Mouse (Mus musculus) kidney, adult 2 months (tissue): ENCODE measurements around the gene Spata25. TPM values are rescaled to one million over a fixed set of nuclear protein-coding genes. Genes with fewer than 3 reads are reported as not detected.
A peak's percentile ranks its signal among the peaks of the same experiment; 100 is the strongest.

ENCODE experiments used
- DNase-seq: peaks from one replicate; pipeline ENCODE4 v3.0.0; 2021
- H3K27ac ChIP-seq: fragments of 200-500 bp; 2 replicates; pipeline ENCODE4 v1.5.1; 2012; ENCODE audit warnings: low read depth, low read length, control low read depth, inconsistent platforms; ENCODE audit not compliant: insufficient read depth
- H3K27me3 ChIP-seq: fragments of 200-500 bp; replicated peaks from 2 replicates; pipeline ENCODE4 v1.6.1; 2012; ENCODE audit warnings: mild to moderate bottlenecking, moderate library complexity, low read length, inconsistent platforms; ENCODE audit not compliant: control insufficient read depth, insufficient read depth
- H3K36me3 ChIP-seq: fragments of 200-500 bp; 2 replicates; pipeline ENCODE4 v1.6.1; 2012; ENCODE audit warnings: mild to moderate bottlenecking, moderate library complexity, low read length, inconsistent platforms; ENCODE audit not compliant: control insufficient read depth, insufficient read depth
- H3K4me1 ChIP-seq: fragments of 200-500 bp; 2 replicates; pipeline ENCODE4 v1.6.1; 2011; ENCODE audit warnings: low read length; ENCODE audit not compliant: control insufficient read depth, insufficient read depth
- H3K4me3 ChIP-seq: fragments of 200-500 bp; 2 replicates; pipeline ENCODE4 v1.5.1; 2011; ENCODE audit warnings: mild to moderate bottlenecking, low read depth, low read length, control low read depth; ENCODE audit not compliant: insufficient read depth
- CTCF ChIP-seq: fragments of 200-500 bp; conservative IDR thresholded peaks from 2 replicates; pipeline ENCODE4 v1.5.1; 2011; ENCODE audit warnings: low read depth, mild to moderate bottlenecking, control low read depth, low read length, moderate library complexity, mixed read lengths; ENCODE audit not compliant: insufficient read depth, insufficient read length
- POLR2A ChIP-seq: fragments of 200-500 bp; IDR thresholded peaks from one replicate; pipeline ENCODE4 v1.6.1; 2011; ENCODE audit warnings: low read depth, low read length, control low read depth
- WGBS: fragments of 180-500 bp; shearing (Covaris S2); methylation state at CpG from one replicate; pipeline ENCODE4 v1.1.7; 2018; 5-methylcytosine and 5-hydroxymethylcytosine counted together
- polyA plus RNA-seq: library from polyadenylated mRNA; depleted of rRNA; stranded (reverse); fragments of >200 nt; gene quantifications from 2 replicates; pipeline ENCODE4 v1.2.3, GENCODE M21; 2012

The Spata25 gene
- polyA plus RNA-seq, 1 experiment = not detected

GRCm38 (mm10) chr2:164787779-164788178 is 40.6 kb downstream of the Spata25 start:
- TF ChIP-seq CTCF (no peak), POLR2A (no peak)
- H3K36me3 ChIP-seq = 0 out of 2 replicates have a peak, but pooled peaks cover 2% of the 10 kb centered on the region
- WGBS = 54% methylated on average over 10 of the region's 10 CpGs
- H3K4me1 ChIP-seq = peaks cover 7% of the 10 kb centered on the region; the same call in 1 of the 2 replicates
- H3K27ac ChIP-seq = no peak overlapping the region
- no peak for DNase-seq
- H3K4me3 ChIP-seq = no peak overlapping the region
- no peaks in the 10 kb centered on the region for H3K27me3 ChIP-seq

- Histone ChIP-seq H3K27me3 (no peaks in the 10 kb centered on the region), H3K4me1 (peaks cover 7% of the 10 kb centered on the region; the same call in 1 of the 2 replicates), H3K36me3 (0 out of 2 replicates have a peak, but pooled peaks cover 1% of the 10 kb centered on the region), H3K4me3 (peak overlapping the region; percentile 64), H3K27ac (0 out of 2 replicates have a peak overlapping the region, but pooled peaks have one; percentile 73)
- TF ChIP-seq POLR2A (no peak), CTCF (no peak)
- 71% methylated on average over 3 of the region's 3 CpGs for WGBS
- no peak for DNase-seq
Observed at GRCm38 (mm10) chr2:164787032-164787431, 41.3 kb downstream of the Spata25 start.

- no peaks in the 10 kb centered on the region for H3K27me3 ChIP-seq
- peak overlapping the region; percentile 64 for H3K4me3 ChIP-seq
- TF ChIP-seq CTCF (no peak), POLR2A (no peak)
- DNase-seq = no peak
- 13% methylated on average over 15 of the region's 15 CpGs for WGBS
- H3K27ac ChIP-seq = peak overlapping the region; percentile 73
- H3K4me1 ChIP-seq = peaks cover 7% of the 10 kb centered on the region; the same call in 1 of the 2 replicates
- H3K36me3 ChIP-seq = no peaks in the 10 kb centered on the region
Observed at GRCm38 (mm10) chr2:164786388-164786885, 41.9 kb downstream of the Spata25 start.

GRCm38 (mm10) chr2:164785481-164786387 is 42.6 kb downstream of the Spata25 start, which contains the start of gene Snx21:
Gene Snx21, plus strand, starts transcription at chr2:164785823.
- Histone ChIP-seq H3K27ac (peak within 1 kb of the TSS; percentile 73), H3K36me3 (no peaks in the 10 kb centered on the region), H3K27me3 (no peaks in the 10 kb centered on the region), H3K4me3 (peak within 1 kb of the TSS; percentile 64), H3K4me1 (peaks cover 7% of the 10 kb centered on the region; the same call in 1 of the 2 replicates)
- under 1% methylated on average over 89 of the region's 89 CpGs for WGBS
- DNase-seq = peak; percentile 97
- TF ChIP-seq CTCF = peak; percentile 23; the same call in 1 of the 2 replicates
- TF ChIP-seq POLR2A = peak; percentile 24

- no peaks in the 10 kb centered on the region for H3K27me3 ChIP-seq
- H3K36me3 ChIP-seq = no peaks in the 10 kb centered on the region
- WGBS = 3% methylated on average over 7 of the region's 7 CpGs
- TF ChIP-seq CTCF (no peak), POLR2A (no peak)
- H3K4me1 ChIP-seq = peaks cover 7% of the 10 kb centered on the region; the same call in 1 of the 2 replicates
- DNase-seq = no peak
- H3K4me3 ChIP-seq = peak overlapping the region; percentile 64
- peak overlapping the region; percentile 72 for H3K27ac ChIP-seq
Observed at GRCm38 (mm10) chr2:164784869-164785420, 43.4 kb downstream of the Spata25 start.

GRCm38 (mm10) chr2:164783926-164784581 is 44.3 kb downstream of the Spata25 start:
- 63% methylated on average over 7 of the region's 7 CpGs for WGBS
- Histone ChIP-seq H3K4me3 (no peak overlapping the region), H3K36me3 (no peaks in the 10 kb centered on the region), H3K27ac (no peak overlapping the region), H3K27me3 (no peaks in the 10 kb centered on the region), H3K4me1 (peaks cover 7% of the 10 kb centered on the region; the same call in 1 of the 2 replicates)
- DNase-seq = no peak
- no peak; the same call in 1 of the 2 replicates for TF ChIP-seq CTCF
- TF ChIP-seq POLR2A = no peak
